Mouse (Mus musculus) neural tube, embryonic 10.5 days (tissue): ENCODE results near the gene Tmem108.
A peak's percentile ranks its signal among the peaks of the same experiment; 100 is the strongest.

Experiments
- DNase-seq: peaks from one replicate; pipeline ENCODE4 v3.0.0-alpha.2; 2017; ENCODE audit warnings: low spot score; ENCODE audit errors: extremely low spot score

Gene Tmem108

DNA sequence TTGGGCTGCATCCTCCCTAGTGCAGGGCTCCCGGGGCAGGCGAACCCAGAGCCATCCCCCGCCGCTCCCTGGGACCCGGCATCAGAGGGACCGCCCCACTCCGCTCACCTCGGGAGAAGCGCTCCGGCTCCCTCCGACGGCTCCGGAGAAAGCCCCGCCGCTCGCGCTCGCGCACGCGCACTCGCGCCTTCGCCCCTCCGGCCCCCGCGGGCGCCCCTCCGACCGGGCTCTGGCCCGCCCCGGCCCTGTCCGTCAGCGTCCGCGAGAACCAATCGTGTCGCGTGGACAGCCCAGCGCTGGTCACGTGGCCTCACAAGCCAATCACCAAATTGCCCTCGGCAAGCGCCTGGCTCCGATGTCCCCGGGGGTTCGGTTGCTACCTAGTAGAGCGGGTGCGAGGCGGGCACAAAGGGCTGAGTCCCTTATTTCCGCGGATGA is at the start of gene Tmem108:
Tmem108 (minus strand) TSS at position 191 of the 438 bp plus-strand sequence.
- DNase-seq: peak; percentile 90

DNA sequence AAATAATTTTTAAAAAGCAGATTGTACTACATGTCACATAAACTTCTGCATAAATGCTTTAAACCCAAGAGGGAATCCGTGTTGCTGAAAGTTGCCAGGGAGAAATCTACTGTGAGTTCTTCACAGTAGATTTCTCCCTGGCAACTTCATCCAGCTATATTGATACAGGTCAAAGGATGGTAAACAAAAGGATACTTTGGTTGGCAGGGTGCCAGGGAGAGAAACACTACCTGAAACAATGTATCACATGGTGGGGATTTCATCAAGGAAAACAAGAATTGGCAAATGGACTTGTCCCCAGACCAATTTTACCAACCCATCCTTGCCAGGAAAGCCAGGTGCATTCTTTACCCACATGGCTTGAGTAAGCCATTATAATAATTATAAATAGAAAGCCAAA is 27.4 kb upstream of the Tmem108 start:
- no peak for DNase-seq

DNA sequence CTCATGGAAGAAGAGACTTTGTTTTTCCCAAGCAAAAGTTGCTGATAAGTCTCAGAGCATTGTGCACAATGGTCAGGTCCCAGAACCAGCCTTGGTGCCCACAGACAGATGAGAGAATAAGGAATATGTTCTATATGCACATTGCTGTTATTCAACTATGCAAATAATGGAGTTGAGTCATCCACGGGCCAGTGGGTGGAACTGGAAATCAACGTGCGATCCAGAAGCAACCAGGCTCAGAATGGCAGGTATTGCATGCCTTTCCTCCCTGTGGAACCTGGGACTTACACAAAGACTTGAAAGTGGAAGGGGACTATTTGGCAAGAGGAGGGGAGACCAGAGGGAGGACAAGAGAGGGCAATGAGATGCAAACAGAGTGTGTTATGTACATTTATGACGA is 22.5 kb upstream of the Tmem108 start:
- no peak for DNase-seq

DNA sequence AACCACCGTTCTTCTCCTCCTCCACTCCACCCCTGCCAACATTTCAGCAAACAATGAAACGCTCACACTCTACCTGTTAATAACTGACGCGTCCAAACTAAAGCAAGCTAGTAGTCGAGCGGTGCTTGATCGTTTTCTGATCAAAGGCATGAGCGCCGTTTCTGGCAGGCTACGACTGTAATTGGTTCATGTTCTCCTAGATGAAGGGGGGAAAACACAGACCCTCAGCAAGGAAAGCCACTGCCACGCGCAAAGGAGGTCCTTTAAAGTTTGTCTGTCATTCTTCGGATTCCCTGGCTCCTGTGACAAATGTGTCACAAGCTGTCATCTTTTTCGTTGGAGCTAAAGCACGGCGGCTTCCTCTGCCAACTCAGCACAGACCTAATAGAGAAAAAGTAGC is 21.6 kb upstream of the Tmem108 start:
- no peak for DNase-seq

DNA sequence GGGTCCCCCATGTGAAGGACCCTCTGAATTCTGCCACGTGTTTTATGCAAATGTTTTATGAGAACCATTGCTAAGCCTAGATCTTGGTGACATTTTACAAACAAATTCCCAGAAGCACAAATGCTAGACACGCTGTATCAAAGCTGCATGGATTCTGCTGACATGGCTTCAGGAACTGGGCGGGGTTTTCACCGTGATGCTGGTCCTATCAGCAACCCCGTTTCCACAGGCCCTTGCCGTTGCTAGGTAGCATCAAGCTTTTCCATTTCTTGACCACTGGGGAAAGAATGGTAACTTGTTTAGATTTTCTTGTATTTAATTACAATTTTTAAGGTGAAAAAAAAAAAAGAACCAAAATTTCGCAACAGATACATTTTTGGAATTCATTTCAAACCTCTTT is 20.7 kb upstream of the Tmem108 start:
- no peak for DNase-seq

DNA sequence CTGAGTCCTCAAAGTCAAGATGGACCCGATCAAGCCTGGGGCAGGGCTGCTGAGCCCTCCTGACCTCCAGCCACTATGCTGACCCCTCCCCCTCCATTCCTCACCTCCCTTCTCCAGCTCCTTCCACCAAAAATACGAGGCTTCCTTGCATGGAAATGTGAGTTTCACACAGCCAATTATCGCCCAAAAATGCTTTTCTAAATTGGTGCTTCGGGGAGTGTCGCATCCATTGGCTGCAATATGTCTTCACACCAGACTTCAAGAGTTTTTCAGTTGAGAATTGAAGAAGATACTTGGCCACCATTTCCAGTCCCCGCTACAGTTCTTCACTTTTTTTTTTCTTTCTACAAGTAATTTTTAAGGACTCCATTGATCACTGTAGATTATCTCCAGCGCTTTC is 19.8 kb upstream of the Tmem108 start:
- DNase-seq: no peak

DNA sequence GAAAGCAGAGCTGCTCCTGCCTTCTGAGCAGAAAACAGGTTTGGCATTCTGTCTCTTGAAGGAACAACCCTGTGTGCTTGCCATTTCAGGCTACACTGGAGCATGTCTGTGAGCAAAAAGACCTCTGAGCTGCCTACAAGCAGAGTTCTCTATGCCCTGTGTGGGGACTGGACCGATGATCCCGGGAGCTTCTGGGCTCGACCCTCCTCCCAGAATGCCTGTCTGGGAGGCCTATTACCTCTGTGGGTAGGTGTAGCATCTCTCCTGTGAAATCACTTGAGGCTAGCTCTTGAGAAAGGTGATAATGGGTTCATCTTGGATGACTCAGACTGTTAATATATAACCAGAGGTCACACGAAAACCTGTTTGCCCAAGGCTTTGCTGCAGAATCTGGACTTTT is 19.0 kb upstream of the Tmem108 start:
- DNase-seq: no peak

DNA sequence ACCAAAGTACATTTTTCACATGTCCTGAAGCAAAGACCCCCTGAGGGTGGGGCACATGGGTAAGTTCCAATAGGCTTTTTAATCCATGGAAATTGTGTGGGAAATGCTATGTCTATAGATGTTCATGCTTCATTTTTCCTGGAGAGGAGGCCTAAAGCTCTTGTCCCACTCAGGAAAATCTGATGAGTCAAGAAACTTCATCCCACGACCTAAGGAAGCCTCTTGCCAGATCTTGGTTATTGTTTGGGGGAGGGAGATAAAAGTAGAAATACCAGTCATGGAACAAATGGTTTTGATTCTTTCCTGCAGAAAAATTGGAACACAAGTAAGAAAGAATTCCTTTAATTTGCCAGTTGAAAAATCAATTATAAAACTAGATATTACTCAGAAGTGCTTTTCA is 16.5 kb upstream of the Tmem108 start:
- DNase-seq: no peak

DNA sequence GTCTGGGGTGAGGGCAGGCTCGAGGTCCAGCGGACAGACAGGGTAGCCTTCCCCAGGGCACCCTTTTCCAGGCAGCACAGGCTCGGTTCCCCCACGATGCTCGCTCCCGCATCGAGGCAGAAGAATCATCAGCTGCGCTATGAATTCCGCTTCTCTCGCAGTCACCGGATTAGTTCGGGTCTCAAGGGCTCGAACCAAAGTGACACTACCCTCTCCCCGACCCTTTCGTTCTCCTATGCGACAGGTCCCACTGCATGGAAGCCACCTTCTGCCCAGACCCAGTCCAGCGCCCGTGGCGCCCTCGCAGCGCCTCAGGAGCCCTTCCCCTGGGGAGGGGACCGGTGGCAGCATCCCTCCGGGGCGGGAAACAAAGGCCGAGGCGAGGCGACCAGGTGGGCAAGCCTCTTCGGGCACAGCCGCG is 476 bp downstream of the Tmem108 start:
- DNase-seq: peak; percentile 56

DNA sequence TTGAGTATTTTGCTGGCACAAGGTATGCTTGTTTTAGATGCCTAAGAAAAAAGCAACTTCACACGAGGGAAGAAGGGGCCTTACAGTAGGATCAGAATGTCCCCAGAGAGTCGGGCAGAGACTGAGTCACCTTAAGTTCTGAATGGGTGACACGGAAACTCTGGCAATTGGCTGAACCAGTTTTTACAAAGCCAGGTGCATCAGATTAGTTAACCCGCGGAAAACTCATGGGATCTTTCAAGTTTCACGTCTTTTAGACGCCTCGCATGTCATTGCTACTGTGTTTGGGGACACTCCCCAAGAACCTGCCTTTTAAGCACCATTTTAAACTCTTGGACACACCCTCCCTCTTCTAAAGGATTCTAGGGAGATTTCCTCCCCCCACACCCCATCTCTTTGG is 1.3 kb downstream of the Tmem108 start:
- DNase-seq: no peak

DNA sequence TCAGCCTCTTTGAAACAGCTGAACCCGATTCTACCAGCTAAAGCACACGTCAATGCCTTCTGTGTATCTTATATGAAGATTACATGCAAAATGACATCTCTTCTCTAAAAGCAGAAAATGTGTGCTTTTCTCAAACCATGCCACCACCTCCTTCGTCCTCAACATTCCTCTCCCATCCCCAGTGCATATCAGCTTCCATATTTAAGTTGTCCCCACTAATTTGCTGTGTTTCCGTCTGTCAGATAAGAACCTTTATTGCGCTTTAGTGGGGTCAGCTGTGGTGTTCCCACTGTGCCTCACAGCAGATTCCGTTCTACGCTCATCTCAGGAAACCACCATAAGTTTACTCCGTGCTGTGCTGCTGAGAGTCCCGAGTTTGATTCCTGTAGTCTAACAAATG is 1.8 kb downstream of the Tmem108 start:
- no peak for DNase-seq

DNA sequence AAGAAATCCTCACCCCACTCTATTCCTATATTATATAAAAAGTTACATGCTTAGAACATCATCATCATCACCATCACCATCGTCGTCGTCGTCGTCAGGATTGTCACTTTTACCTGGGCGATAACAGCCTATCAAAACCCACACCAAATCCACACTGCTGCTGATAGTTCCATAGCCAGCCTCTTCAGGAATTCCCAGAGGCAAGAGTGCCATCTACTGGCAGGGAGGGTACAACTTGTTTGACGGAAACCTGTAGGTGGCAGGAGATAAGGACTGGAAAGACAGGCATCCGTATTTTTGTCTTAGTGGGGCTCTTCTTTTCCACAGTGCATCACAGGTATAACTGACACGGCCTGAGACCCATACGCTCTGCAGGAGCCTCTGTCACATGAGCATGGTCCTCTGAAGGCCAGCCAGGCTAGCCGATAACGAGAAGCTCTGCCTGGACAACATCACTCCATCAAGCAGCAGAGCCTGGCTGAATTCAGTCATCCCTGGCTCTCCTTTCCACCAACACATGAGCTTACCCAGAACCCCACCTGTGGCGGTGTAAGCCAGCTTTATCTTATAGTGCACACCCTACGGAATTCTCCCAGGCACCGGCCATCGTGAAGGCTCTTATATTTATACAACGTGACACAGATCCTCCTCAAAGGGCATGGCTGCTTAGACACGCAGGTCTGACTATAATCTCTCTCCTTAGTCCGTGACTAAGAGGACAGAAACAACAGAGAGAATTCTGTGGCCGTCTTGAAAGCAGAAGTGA is 2.5 kb downstream of the Tmem108 start:
- peak; percentile 79 for DNase-seq

DNA sequence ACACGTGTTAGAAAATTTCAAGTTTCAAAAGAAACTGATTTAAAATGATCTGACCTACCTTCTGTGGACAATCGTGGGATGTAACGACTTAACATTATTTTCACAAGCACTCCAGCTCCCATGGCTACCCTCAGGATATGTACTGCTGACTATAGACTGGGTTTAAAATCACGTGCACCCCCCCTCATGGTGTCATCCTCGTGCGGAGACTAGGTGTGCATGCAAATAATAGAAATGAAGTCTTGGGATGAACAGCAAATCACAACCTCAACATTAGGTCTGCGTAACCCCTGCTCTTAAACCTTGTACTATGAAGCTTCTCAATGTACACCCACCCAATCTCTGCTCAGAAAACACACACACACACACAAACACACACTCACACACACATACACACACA is 3.4 kb downstream of the Tmem108 start:
- no peak for DNase-seq

DNA sequence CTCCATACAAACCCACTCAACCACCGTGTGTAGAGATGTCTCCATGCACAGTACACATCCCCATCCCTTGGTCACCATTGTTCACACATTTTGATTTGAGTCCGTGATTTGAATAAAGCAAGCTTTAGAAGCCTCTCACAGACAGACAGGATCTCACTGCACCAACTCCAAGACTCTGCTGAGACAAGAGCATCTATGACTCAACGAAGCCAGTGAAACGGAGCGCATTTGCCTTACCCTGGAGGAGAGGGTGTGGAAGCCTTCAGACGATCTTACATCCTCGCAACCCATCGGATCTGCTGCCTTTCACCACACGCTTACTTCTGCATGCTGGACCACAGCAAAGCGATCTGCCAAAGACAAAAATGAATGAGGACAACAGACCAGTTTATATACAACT is 9.0 kb downstream of the Tmem108 start:
- no peak for DNase-seq

DNA sequence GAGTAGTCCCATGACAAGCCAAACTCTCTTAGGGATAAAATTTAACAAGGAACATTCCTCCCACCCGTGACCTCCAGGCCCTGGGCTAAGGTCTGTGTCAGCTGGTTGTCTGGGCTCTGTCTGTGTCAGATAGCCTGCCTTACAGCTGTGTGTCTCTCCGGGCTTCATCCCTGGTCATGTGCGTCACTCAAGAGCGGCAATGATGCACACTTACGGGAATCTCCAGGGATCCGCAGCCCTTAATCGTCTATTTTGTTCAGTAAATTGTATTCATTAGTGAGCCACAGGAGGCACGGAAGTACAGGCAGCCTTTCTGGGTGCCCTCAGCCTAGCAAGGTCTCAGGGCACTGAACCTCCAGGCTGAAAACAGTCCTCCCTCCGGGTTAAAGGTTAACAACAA is 10.1 kb downstream of the Tmem108 start:
- peak; percentile 17 for DNase-seq

DNA sequence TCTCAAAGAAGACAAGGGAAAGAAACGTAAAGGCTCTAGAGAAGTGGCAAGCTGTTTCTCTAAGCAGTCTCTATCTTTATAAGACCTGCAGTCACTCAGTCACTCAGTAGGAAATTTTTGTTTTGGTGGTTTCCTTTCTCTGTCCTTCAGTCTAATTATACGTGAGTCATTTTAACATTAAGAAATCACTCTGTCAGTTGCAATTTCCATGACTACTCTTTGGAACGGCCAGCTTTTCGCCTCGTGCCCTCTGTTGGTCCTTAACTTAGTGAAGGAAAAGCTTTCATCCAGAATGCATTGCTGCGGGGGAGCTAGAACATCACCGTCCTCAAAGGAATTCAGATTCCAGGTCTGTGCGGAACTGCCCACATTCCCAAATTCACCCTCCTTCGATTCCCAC is 11.1 kb downstream of the Tmem108 start:
- DNase-seq: no peak

DNA sequence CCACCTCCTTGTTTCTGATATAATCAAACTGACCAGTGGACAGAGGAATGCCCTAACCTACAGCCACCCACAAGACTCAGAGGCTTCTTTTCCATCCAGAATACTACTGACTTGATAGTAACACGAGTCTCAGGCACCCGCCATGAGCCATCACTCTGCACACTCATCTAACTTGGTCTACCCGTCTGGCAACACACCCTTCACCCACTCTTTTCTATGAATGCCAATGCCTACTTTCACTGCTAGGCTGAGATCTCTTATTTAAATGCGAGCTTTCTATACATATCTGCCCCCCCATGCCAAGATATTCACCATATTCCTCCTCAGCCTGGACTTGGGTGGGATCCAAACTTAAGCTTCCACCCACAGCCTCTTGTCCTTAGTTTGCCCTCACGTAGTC is 15.0 kb downstream of the Tmem108 start:
- no peak for DNase-seq

DNA sequence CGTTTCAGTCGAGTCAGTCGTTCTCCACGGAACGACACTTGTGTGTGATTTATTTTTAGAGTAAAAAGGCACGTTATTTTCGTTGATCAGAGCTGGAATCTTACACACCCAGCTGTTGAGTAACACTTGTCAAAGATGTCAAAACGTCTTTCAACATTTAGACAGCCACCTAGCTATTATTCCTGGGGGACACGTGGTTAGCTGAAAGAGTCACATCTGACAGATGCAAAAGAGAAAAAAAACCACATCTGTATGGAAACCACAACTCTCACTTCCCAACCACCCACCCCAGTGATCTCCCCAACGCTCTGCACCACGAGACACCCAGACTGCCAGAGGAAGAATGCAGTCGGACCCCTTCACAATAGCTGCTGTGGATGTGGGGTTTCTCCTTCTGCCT is 21.5 kb downstream of the Tmem108 start:
- no peak for DNase-seq

DNA sequence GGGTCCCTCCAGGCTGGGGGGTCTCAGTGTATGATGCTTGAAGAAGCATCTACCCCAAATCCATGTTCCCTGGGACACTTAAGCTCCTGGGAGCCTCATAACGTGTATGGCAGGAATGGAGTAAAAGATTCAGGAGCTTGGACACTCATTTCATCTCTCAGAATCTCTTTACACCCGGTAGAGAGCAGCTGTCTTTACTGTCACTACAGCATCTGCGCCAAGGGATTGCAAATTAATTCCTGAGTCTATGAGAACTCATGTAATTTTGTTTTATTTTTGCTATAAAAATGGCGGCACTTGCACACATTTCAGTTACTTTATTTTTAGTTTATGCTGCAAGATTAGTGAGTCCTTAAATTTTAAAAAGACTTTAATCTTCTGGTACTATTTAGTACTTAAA is 22.6 kb downstream of the Tmem108 start:
- no peak for DNase-seq

DNA sequence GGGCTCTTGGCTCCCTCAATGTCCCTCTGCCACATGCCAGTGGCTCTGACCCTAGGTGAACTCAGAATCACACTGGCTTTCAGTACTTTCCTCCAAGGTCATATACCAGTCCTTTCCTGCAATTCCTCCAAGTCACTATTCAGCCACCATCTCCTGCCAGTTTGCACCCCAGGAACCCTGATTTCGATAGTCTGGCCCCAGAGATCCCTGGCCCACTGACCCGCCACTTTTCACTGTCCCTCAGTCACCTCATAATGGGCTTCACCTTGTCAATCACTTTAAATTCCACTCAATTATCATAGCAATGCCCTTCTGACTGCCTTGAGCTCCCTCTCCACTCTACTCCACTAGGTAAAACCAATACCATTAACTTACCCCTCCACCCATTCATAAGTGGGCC is 31.9 kb downstream of the Tmem108 start:
- DNase-seq: no peak

DNA sequence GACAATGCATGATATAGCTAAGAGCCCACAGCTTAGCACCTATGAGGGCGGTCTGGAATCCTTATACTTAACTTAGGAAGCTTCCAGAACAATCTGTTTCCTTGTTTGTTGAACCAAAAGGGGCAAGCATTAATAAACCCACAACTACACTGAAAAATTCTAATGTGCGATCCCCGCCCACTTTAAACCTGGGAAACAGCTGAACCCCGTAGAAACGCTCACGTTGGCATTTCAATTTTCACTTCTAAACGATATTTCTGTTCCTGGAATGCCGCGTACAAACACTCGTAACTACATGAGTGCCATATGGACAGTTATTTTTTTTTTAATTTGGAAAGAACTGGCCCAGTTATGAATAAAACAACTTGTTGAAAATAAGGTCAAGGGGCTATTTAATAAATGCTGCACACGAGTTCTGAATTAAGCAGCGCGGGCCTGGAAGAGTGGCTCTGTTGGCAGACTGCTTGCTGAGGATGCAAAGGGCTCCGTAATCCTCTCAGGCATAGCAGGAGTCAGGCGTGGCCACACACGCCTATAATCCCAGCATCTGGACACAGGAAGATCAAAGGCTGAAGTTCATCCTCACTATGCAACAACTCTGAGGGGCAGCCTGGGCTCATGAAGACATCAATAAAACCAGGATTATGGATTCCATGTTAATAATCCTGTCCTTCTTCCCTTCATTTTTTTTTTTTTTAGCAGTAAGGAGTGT is 34.7 kb downstream of the Tmem108 start:
- no peak for DNase-seq

DNA sequence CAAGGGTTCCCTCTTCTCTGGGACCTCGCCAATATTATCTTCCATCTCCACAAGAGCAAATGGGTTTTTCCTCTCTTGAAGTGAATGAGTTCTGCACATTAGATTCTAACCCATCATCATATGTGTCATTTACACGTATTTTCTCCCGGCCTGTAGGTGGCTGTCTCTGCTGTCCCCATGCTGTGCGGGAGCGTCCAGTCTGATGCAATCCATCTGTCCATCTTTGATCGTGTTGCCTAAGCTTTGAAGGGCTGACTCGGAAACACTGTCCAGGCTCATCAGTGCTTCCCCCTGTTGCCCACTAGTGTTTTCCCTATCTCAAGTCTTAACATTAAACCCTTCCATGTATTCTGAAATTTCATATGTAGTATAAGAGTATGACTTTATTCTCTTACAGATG is 36.1 kb downstream of the Tmem108 start:
- DNase-seq: no peak

DNA sequence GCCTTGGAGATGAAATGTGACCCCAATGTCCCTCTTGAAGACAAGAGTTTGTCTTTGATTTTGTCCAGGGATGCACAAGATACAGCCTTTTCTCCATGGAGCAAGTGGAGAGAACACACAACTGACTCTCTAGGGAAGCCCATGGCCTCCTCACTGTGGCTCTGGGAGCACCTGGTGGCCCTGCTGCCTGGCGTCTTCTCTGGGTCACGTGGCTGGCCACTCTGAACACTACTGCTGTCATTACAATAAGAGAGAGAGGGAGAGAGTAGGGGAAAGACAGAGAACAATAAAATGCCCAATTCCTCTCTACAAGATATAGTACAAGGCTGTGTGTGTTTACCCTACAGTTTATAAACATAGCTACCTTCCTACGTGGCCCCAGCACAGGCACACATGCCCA is 40.2 kb downstream of the Tmem108 start:
- DNase-seq: no peak
